Comparison of ENCODE assay signal across 8 mouse cellular contexts in the genomic region with DNA sequence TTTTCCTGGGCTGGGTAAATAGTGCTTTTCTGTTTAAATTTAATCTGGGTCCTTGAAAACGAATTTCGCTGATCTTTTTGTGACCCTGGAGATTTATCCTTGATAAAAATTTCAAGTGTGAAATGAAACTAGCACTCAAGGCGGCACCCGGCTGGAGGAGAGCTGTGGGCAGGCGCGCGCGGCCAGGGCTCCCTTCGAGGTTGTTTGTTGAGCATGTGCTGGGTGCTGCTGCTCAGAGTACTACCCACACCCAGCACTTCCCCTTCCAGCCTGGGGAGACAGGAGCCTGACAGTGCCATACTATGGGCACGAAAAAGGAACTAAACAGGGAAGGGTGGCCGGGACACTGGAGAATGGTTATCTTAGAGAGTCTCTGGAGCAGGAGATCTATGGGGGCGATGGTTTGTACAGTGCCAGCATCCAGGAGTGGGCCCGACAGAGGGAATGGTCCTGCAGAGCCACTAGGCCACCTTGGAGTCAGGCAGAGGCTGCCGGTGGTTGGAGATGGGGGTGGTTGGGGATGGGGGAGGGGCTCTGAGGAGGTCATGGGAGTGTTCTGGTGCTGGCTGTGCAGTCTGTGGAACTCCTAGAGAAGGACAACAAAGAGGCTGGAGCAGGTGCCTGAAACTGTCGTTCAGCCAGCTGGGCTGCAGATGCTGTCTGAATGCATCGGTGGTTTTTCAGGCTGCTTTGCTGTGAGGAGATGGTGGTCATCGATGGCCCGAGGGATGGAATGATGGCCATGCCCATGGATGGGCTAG. TPM values are rescaled to one million over a fixed set of nuclear protein-coding genes. Genes with fewer than 3 reads are reported as not detected.
DNase-seq lines count a peak whose midpoint lies in the region; ATAC-seq lines count a peak whose summit lies in the region.

No protein-coding gene starts in this region.

- no peaks in the 10 kb centered on the region for H3K36me3 ChIP-seq in heart, embryonic 12.5 days
- H3K36me3 ChIP-seq in forebrain, embryonic 16.5 days (ENCODE audit: control insufficient read depth, insufficient read depth), result no peaks in the 10 kb centered on the region
- H3K36me3 ChIP-seq in midbrain, embryonic 14.5 days (ENCODE audit: control insufficient read depth, insufficient read depth, low read length), result no peaks in the 10 kb centered on the region

- H3K9me3 ChIP-seq in heart, embryonic 12.5 days (replicated peaks), result no peaks in the 10 kb centered on the region
- H3K9me3 ChIP-seq in forebrain, embryonic 16.5 days (ENCODE audit: control insufficient read depth, low read length), result no peaks in the 10 kb centered on the region
- H3K9me3 ChIP-seq in midbrain, embryonic 14.5 days (ENCODE audit: control insufficient read depth, low read length), result no peaks in the 10 kb centered on the region

- peaks cover 84% of the 10 kb centered on the region for H3K27me3 ChIP-seq in heart, embryonic 12.5 days (replicated peaks)
- H3K27me3 ChIP-seq in forebrain, embryonic 16.5 days (replicated peaks; ENCODE audit: control insufficient read depth, insufficient read depth, low read length), result peaks cover 4% of the 10 kb centered on the region; the same call in 1 of the 2 replicates
- H3K27me3 ChIP-seq in midbrain, embryonic 14.5 days (ENCODE audit: control insufficient read depth, insufficient read depth, low read length), result no peaks in the 10 kb centered on the region

- peak overlapping the region; percentile 65 for H3K4me2 ChIP-seq in heart, embryonic 12.5 days
- peak overlapping the region; percentile 74 for H3K4me2 ChIP-seq in forebrain, embryonic 16.5 days (ENCODE audit: low read length)
- peak overlapping the region; percentile 64 for H3K4me2 ChIP-seq in midbrain, embryonic 14.5 days (ENCODE audit: low read length)

- peak overlapping the region; percentile 32 for H3K4me3 ChIP-seq in heart, embryonic 12.5 days
- H3K4me3 ChIP-seq in forebrain, embryonic 16.5 days (replicated peaks; ENCODE audit: low read length), result peak overlapping the region; percentile 42
- peak overlapping the region; percentile 35 for H3K4me3 ChIP-seq in midbrain, embryonic 14.5 days (replicated peaks; ENCODE audit: low read depth, low read length)

- ATAC-seq in heart, embryonic 12.5 days (ENCODE audit: insufficient number of reproducible peaks, low FRiP score), result no peak
- ATAC-seq in forebrain, embryonic 16.5 days, result peak; percentile 62
- no peak for ATAC-seq in midbrain, embryonic 14.5 days (ENCODE audit: low FRiP score, low TSS enrichment)
- no peak for ATAC-seq in erythroblast, adult 5-6 weeks (replicated peaks; ENCODE audit: low FRiP score, poor library complexity, severe bottlenecking)

- peaks cover 8% of the 10 kb centered on the region for H3K4me1 ChIP-seq in heart, embryonic 12.5 days (replicated peaks)
- H3K4me1 ChIP-seq in forebrain, embryonic 16.5 days (replicated peaks; ENCODE audit: control insufficient read depth, insufficient read depth, low read length), result peaks cover 12% of the 10 kb centered on the region
- H3K4me1 ChIP-seq in midbrain, embryonic 14.5 days (ENCODE audit: control insufficient read depth, insufficient read depth, low read length), result peaks cover 19% of the 10 kb centered on the region

- DNase-seq in heart, postnatal 14 days, result no peak
- peak; percentile 22 for DNase-seq in brain, embryonic 18.5 days (ENCODE audit: low read depth, low spot score)
- peak; percentile 17 for DNase-seq in kidney, postnatal 14 days
- peak; percentile 13 for DNase-seq in midbrain, embryonic 14.5 days
- DNase-seq in gastrocnemius, adult 18-20 months (ENCODE audit: low spot score), result no peak

- WGBS in heart, embryonic 12.5 days, result 19% methylated on average over 18 of the region's 18 CpGs
- WGBS in forebrain, embryonic 16.5 days, result 17% methylated on average over 18 of the region's 18 CpGs
- 15% methylated on average over 18 of the region's 18 CpGs for WGBS in midbrain, embryonic 14.5 days

- intact Hi-C loops in heart, postnatal 14 days (cut with DNase I), result no loop called here

- H3K9ac ChIP-seq in heart, embryonic 12.5 days, result no peak overlapping the region
- peak overlapping the region; percentile 48 for H3K9ac ChIP-seq in forebrain, embryonic 16.5 days (replicated peaks; ENCODE audit: low read depth, low read length)
- peak overlapping the region; percentile 52 for H3K9ac ChIP-seq in midbrain, embryonic 14.5 days (replicated peaks; ENCODE audit: low read length)

- H3K27ac ChIP-seq in heart, embryonic 12.5 days (ENCODE audit: poor library complexity, severe bottlenecking), result no peak overlapping the region
- no peak overlapping the region for H3K27ac ChIP-seq in forebrain, embryonic 16.5 days (ENCODE audit: low read length)
- H3K27ac ChIP-seq in midbrain, embryonic 14.5 days (replicated peaks; ENCODE audit: low read depth, low read length), result no peak overlapping the region

RNA-seq across cellular contexts. Expression of gene Adra2c, which starts 35.9 kb away (rescaled TPM):
- 0.06 TPM in 2 replicates for polyA plus RNA-seq in heart, embryonic 12.5 days (2016; fragmentation: Nextera tagmentation; extraction: Ambion mirVana)
- under 1 TPM; 0.27 to 0.36 TPM for total RNA-seq in heart, postnatal 14 days (2021)
- polyA plus RNA-seq in forebrain, embryonic 16.5 days (2015; fragmentation: Nextera tagmentation; extraction: Ambion mirVana), result 0.65 and 0.71 TPM in 2 replicates
- 0.46 and 0.50 TPM in 2 replicates for polyA plus RNA-seq in midbrain, embryonic 14.5 days (2014; fragmentation: Nextera tagmentation; extraction: Ambion mirVana)
- total RNA-seq in erythroblast, adult 5-6 weeks (2015; ENCODE audit: low replicate concordance), result not detected in 2 replicates
- not detected in 2 replicates for total RNA-seq in erythroblast, adult 5-6 weeks (2017; ENCODE audit: low replicate concordance)
- under 1 TPM; 0.18 to 0.31 TPM for total RNA-seq in gastrocnemius, adult 18-20 months (2021)

Comparison
In these comparisons a context has a peak if more than half of its experiments do, and no peak if none do; other contexts are left out.
1. DNase-seq: peak in brain, embryonic 18.5 days (single experiment), kidney, postnatal 14 days (single experiment) and midbrain, embryonic 14.5 days (single experiment); none in heart, postnatal 14 days (0 of 2) and gastrocnemius, adult 18-20 months (single experiment).
2. Peak in every context shown above with its lines, with median percentiles within 50 percentile points of each other: H3K4me2 ChIP-seq and H3K4me3 ChIP-seq.